Mouse (Mus musculus) spleen, postnatal 4 days (tissue): ENCODE measurements around the gene Il5.
"Not testable (repeated sequence)": the region's sequence is repeated elsewhere in the genome, so short reads cannot be mapped to it uniquely, and the experiment has no call there.

Source experiments
- DNase-seq, 2 experiments: peaks; one replicate each; pipeline ENCODE4 v3.0.0; 2022; ENCODE audit warnings: low spot score in 2 of 2

Gene Il5

DNA sequence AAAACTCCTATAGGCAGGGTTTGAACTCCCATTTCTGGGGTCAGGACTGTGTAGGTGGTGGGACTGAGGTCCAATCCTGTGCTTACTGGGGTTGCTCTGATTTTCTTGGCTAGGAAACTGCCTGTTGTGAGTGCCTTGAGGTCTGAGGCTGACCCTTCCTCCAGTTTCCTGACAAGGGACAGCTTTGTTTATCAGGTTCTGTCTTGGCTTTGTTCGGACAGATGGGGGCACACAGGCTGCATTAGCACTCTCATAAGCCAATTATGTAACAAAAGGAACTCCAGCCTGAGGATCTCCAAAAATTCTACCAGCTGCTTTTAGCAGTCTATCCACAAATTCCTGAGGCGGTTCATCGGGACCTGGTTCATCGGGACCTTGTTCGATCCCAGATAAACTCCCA lies 21.8 kb downstream of the Il5 start:
- DNase-seq = no peak

DNA sequence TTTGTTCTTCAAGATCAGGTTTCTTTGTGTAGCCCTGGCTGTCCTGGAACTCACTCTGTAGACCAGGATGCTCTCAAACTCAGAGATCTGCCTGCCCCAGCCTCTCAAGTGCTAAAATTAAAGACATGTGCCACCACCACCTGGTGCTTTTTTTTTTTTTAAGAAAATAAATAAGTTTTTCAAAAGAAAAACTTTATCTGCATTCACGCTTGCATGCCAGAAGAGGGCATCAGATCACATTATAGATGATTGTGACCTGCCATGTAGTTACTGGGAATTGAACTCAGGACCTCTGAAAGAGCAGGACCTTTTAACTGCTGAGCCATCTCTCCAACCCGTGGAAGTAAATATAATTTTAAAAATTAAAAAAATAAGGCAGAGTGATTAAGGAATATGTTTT lies 24.7 kb downstream of the Il5 start:
- no peak for DNase-seq

DNA sequence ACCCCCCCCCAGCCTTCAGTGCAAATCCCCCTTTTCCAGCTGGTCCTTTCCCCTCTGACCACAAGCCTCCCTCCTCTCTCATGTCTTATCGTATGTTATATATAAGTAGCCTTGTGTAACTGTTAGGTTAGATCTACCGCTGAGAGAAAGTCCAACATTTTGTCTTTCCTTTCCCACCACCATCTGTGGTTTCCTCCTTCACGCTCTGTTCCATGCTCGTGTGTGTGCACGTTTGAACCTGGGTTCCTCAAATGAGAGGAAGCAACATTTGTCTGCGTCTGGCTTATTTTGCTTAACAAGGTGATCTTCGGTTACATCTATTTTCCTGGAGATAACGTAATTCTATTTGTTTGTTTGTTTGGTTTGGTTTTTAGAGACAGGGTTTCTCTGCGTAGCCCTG lies 27.4 kb downstream of the Il5 start:
- no peak for DNase-seq

DNA sequence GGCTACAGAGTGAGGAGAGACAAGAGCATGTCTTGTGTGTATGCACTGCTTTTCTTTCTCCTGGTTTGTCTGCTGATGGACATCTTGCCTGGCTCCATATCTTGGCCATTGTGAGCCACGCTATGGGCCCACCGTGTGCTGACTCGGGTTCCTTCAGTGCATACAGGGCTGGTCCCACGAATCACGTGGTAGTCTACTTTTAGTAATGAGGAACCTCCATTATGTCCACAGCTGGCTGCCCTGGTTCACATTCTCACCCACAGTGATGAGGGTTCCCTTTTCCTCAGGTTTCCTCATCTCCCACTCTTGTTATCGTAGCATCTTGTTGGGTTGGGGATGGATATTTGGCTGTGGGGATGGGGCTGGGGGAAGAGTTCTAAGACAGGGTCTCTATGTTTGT lies 28.0 kb downstream of the Il5 start:
- DNase-seq = no peak

DNA sequence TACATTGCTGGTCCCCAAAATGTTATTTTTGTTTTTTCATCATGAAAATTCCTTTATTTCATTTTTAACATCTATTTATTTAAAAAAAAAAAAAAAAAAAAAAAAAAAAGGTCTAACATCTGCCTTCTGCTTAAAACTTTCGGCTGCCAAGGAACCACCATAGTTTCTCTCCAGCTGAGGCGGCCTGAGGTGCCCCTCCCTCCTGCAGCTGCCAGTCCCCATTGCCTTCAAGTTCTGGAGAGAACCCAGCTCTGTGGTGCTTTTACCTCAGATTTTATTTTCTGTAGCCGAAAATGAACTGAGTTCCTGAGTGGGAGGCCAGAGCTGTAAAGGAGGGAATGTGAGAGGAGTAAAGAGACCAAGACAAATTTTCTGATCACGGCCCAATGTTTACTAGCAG lies 28.7 kb downstream of the Il5 start:
- no peak for DNase-seq

DNA sequence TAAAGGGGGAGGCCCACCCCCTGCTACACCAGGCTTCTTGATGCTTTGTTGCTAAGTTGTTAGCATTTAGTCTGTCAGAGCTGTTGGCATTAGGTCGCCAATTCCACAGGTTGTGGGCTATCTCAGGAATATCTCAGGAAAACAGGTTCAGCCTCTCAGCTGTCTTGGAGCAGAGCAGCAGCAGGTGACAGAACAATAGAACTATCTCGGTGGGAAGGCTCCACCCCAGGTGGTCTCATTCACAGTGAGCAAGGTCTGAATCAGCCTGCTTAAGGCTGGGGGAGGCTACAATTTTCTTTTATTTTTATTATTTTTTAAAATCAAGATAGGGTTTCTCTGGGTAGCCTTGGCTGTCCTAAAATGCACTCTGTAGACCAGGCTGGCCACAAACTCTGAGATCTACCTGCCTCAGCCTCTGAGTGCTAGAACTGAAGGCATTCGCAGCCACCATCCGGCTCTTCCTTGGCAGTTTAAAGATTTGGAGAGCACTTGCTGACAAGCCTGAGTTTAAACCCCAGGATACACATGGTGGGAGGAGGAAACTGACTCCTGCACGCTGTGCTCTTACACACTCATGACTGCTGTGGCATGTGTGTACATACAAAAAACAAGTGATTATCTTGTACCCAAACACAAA lies 29.2 kb downstream of the Il5 start:
- no peak for DNase-seq

DNA sequence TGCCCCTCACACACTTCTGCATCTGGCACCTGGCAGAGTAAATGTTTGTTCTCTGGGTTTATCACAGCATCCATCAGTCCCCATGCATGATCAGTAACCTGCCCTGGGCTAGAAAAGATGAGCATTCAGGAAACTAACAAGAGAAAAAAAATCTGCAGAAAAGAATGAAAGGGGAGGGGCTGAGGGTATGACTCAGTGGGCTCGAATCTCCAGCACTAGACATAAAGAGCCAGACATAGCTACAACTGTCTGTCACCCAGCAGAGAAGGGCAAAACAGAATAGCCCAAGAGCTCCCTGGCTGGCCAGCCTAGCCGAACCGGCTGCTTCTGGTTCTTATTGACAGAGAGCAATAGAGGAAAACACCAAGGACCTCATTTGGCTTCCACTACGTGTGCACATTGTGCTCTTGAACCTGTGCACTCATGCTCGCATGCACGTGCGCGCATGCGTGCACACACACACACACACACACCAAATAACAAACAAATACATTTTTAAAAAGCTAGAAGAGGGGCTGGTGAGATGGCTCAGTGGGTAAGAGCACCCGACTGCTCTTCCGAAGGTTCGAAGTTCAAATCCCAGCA lies 34.5 kb downstream of the Il5 start:
- no peak for DNase-seq

DNA sequence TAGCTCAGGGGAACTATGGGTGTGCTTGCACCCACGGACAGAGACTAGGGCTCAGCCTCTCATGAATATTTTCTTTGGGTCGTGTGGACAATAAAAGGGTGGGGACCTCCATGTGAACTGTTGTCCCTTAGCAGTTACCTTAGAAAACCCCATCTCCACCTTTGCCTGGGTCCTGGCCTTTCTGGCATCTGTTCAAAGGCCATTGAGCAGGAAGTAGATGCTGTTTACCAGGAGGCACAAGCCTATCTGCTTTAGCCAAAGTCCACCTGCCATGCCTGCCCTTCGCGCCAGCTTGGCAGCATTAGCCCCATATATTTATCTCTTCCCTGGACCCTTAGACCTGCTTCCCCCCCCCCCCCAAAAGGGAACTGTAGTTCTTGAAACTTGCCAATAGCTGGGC lies 37.0 kb downstream of the Il5 start:
- no peak for DNase-seq

DNA sequence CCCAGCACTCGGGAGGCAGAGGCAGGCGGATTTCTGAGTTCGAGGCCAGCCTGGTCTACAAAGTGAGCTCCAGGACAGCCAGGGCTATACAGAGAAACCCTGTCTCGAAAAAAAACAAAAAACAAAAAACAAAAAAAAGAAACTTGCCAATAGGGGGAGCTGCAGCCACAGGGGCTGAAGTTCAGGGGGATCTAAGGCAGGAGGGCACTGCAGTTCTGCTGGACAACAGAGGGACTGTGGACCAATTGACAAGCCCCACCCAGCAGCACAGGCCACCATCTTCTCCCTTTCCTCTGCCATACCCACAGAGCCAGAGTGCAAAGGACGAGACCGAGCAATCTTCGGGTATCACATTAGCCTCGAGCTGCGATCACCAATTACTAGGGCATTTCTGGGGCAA lies 37.4 kb downstream of the Il5 start:
- not testable (repeated sequence) for DNase-seq

DNA sequence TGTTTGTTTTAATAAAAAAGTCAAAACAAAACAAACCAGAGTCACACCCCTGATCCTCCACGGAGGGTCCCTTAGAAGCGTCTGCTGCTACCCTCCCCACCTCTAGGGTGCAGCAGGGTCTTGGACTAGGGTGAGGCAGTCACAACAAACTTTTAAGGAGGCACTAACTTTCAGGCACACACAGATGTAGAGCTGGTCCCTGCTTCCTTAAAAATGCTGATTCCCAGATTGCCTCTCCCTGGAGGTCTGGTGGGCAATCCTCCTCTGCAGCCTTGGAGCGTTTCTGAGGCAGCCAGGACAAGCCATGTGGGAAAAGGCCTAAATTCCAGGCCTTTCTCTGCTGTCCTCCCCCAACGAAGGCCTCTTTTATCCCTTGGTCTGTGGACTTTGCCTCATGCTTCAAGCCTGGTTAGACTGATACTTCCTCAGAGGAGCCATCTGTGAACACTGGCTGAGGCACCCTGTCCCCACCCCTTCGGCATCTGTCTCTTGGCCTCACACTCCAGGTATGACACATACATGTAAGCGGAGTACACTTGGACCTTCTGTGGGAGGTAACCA lies 38.3 kb downstream of the Il5 start:
- DNase-seq = no peak

DNA sequence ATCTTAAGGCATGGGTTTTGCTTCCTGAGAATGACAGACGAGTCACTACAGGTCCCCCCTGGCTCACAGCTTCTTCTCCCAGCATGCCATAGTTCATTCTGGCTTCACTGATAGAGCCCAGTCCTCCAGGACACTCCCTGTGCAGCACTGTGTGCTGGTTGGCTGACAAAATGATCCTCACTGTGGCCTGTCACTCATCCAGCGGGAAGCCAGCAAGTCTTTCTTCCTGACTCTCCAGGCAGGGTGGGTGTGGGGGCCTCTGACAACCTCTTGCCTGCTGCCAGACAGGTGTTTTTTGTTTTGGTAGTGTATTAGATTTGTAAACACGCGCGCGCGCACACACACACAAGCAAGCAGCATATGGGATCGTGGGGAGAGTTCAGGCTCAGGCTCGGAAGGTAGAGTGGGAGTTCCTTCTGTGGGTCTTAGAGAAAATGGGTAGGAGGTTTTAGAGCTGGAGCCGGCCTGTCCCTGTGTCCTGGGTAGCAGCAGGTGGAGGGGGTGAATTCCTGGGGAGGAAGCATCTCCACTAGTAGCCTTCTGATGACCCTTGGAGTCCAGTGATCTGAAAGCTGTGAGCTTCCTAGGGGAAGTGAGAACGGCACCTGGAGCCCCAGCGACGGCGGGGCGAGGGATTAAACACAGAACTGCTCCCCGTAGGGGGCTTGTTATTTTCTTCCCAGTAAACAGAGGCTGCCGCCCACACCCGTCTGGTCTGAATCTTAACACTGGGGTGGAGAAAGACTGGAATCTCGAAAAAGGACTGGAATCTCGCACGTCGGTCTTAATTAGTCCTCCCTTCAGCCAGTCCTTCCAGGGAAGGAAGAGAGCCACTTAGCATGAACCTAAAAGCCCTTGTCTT lies 39.2 kb downstream of the Il5 start:
- no peak for DNase-seq

DNA sequence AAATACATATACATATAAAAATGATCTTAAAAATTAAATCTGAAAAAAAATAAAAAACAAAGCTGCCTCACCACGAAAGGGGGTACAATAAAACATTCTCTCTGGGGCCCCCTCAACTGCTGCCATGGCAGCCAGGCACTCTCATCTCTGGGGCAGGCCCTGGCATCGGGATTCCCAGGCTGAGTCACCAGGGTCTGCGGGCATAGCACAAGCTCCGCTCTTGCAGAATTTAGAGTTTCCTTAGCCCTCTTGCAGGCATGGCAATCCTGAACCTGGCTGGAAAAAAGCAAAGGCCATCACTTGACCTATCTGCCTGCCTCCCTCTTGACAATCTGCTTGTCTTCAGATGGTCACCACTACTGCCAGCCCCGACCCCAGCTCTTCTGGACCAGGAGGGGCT lies 40.7 kb downstream of the Il5 start:
- no peak for DNase-seq

DNA sequence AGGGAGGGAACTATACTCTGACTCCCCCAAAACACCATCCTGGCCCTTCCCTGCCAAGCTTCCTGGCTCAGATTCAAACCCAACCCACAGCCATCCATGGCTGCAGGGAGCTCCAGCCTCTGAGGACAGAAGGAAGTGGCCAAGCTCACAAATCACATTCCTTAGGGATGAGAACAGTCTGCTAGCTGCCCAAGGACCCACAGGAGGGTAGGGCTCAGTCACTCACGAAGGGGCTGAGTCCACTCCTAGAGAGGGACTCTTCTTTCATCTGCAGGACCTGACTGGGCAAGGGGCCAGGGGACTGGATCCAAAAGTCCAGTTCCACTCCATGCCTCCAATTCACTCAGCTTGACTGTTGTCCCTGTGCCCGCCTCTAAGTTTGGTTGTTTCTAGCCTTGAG lies 41.2 kb downstream of the Il5 start:
- DNase-seq = peak in 1 of 2 experiments; percentile 62

DNA sequence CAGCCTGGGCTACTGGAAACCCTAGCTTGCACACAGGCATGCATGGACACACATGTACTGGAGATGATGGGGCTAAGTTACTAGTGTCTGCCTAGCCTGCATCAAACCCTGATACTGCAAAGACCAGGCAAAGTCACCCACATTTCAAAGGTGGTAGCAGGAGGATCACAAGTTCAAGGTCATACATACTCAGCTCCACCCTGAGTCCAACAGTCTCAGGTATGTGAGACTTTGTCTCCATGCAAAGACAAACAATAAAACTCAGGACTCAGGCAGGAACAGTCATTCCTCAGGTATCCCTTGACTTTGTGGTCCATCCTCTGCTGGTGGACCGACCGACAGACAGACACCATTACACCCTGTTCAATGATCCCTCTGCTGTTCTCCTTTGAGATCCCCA lies 41.8 kb downstream of the Il5 start:
- DNase-seq = no peak

DNA sequence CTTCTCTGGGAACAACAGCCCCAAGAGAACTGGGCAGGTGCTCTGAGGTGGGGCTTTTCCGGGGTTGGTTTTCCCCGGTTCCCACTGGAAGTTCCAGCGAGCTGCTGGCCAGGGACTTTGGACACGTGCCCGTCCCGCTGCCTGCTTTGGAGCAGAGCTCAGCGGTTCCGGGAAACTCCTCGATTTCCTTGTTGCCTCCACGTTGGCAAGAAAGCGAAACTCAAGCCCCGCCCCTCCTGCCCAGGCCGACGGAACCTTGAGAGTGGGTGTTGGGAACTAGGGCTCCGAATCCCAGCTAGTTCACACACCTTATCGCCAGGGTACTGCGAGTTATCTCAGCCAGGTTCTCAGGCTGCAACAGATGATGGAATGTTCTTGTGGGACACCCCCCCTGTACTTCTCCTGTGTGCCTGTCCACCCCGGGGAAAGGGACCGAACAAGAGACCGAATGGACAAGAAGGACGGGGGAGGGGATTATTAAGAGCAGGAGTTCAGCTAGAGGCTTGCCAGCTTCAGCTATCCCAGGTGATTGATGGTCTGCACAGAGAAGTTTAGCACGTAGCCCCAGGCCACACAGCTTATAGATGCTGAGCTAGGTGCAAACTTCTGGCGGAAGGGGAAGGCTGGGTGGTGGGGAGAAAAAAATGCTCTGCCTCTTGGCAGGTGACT lies 42.4 kb downstream of the Il5 start:
- peak; percentile 73 to 83 for DNase-seq

DNA sequence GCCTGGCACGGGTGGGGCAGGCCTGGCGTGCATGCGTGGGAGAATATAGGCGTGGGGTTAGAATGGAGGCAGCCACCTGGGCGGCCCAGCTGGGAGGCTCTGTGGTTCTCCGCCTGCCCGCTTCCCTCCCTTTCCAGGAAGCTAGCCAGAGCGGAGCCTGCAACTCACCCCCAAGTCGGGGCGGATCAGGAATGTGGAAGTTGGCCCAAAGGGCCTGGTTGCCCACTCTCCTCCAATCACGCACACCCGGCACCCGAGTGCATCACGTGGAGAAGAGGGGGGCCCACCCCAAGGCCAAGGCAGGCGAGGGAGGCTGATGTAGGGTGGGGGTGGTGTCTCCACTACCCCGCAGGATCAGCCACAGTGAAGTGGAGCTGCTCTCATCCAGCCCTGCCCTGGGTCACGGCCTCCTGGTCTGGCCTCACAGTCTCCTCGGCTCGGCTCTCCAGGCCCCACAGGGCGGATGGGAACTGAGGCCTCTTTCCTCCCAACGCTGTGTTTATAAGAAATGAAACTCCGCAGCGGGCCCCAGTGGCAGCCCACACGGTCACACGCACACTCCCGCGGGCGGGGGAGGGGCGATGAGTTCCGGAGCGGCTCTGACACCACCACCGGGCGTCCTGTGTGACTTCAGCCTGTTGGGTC lies 43.0 kb downstream of the Il5 start:
- peak; percentile 86 to 93 for DNase-seq

DNA sequence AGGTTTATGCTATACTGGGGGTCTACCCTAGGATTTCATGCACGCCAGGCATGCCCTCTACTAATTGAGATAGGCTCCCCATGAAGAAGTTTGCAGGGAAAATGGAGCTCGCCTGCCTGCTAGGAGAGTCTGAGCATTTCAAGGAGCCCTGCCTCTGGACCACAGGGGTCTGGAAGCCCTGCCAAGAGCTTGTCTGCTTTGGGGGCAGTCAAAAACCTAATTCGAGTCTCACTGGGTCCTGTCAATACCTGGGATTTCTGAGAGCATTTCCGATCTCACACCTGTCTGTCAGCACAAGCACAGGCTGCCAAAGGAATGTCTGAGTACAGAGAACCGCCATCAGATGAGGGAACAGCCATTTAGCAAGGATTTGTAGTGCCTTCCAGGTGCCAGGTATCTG lies 44.0 kb downstream of the Il5 start:
- no peak for DNase-seq

DNA sequence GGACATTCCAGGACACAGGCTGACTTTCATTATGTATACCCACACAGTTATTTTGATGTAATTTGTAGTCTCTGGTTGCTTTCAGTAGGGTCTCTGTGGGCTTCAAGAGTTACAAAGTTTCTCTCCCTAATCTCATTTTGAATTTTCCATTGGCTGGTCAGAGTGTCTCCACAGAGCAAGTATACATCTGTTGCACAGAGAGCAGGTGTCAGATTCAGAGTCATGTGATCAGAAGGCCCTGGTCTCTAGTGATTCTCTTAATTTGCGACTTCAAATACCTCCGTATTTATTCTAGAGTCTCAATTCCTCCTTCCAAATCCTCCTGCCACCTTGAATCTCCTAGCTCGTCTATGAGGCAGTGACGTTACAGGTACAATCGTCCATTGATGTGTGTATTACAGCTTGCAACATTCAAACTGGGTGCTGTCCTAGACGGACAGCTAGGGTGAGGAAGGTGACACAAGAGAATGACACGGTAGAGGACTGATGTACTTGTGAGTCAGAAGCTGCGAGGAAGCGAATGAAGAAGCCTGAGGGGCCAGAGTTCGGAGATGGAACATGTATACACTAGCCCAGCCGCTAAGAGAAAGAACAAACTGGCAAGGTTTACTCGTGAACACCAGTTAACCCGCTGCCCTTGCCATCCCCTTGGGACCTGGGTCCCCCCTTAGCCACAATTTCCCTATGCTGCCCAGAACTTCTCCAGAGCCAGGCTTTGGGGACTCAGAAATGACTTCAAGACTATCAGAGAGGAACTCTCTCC lies 48.0 kb downstream of the Il5 start:
- peak in 1 of 2 experiments; percentile 65 for DNase-seq

DNA sequence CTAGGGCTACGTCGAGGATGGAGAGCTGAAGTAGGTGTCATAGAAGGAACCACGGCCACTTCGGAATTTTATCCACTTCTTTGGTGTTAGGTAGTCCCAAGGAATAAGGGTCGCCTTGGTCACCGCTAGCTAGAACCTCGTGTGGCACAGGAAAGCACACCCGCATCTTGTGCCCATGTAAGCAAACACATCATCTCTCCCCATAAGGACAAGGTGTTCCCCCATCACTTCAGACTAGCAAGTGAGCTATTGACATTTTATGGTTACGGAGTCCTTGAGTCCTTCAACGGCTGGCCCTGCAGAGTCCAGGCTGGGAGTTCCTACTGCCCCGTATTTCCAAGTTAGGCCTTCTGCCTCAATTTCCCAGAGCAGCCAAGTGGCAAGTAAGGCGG lies 48.6 kb downstream of the Il5 start:
- DNase-seq = no peak

DNA sequence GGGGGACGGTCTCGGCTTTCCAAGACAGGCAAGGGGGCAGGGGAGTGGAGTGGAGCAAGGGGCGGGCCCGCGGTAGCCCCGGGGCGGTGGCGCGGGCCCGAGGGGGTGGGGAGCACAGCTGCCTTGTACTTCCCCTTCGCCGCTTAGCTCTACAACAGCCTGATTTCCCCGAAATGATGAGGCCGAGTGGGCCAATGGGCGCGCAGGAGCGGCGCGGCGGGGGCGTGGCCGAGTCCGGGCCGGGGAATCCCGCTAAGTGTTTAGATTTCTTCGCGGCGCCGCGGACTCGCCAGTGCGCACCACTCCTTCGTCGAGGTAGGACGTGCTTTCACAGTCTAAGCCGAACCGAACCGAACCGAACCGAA lies 49.1 kb downstream of the Il5 start, which contains the start of gene Irf1:
Gene Irf1, plus strand, starts transcription at position 255 of the 365 bp plus-strand sequence.
- DNase-seq = peak; percentile 92 to 94
